Mouse (Mus musculus) heart, embryonic 15.5 days (tissue): ENCODE results near the gene Ano1. TPM values are rescaled to one million over a fixed set of nuclear protein-coding genes. Genes with fewer than 3 reads are reported as not detected.

Experiments used
- ATAC-seq: fragments of 200-750 bp; cut with Nextera tagmentation; replicated peaks from 2 replicates; pipeline ENCODE4 v1.8.0; 2017; ENCODE audit warnings: low read depth, moderate TSS enrichment; ENCODE audit not compliant: insufficient number of reproducible peaks, insufficient read depth, low FRiP score
- H3K27ac ChIP-seq: fragments of 300-500 bp; sonication (generic); 2 replicates; pipeline ENCODE4 v1.5.1; 2015; ENCODE audit warnings: mild to moderate bottlenecking, inconsistent platforms
- H3K27me3 ChIP-seq: fragments of 300-500 bp; sonication (generic); 2 replicates; pipeline ENCODE4 v1.6.1; 2015; ENCODE audit warnings: inconsistent platforms
- H3K36me3 ChIP-seq: fragments of 300-500 bp; sonication (generic); 2 replicates; pipeline ENCODE4 v1.6.1; 2015; ENCODE audit warnings: mild to moderate bottlenecking, inconsistent platforms
- H3K4me1 ChIP-seq: fragments of 300-500 bp; sonication (generic); replicated peaks from 2 replicates; pipeline ENCODE4 v1.6.1; 2015; ENCODE audit warnings: inconsistent platforms
- H3K4me2 ChIP-seq: fragments of 300-500 bp; sonication (generic); 2 replicates; pipeline ENCODE4 v1.6.1; 2015; ENCODE audit warnings: inconsistent platforms, mild to moderate bottlenecking, moderate library complexity
- H3K4me3 ChIP-seq: fragments of 300-500 bp; sonication (generic); 2 replicates; pipeline ENCODE4 v1.5.1; 2015; ENCODE audit warnings: mild to moderate bottlenecking, inconsistent platforms
- H3K9ac ChIP-seq: fragments of 300-500 bp; sonication (generic); 2 replicates; pipeline ENCODE4 v1.6.1; 2015; ENCODE audit warnings: mild to moderate bottlenecking, inconsistent platforms
- H3K9me3 ChIP-seq: fragments of 300-500 bp; sonication (generic); replicated peaks from 2 replicates; pipeline ENCODE4 v1.6.1; 2016; ENCODE audit warnings: inconsistent platforms
- WGBS: fragments of 180-500 bp; shearing (Covaris S2); methylation state at CpG from one replicate; pipeline ENCODE4 v1.1.7; 2015; ENCODE audit warnings: mixed read lengths; 5-methylcytosine and 5-hydroxymethylcytosine counted together
- polyA plus RNA-seq: library from polyadenylated mRNA; unstranded; fragments of >200 nt; fragmentation: Nextera tagmentation; extraction: Ambion mirVana; gene quantifications from 2 replicates; pipeline ENCODE4 v1.2.1, GENCODE M21; 2015

Ano1 gene
- polyA plus RNA-seq, 1 experiment from 2014 or later = 8.1 TPM

DNA sequence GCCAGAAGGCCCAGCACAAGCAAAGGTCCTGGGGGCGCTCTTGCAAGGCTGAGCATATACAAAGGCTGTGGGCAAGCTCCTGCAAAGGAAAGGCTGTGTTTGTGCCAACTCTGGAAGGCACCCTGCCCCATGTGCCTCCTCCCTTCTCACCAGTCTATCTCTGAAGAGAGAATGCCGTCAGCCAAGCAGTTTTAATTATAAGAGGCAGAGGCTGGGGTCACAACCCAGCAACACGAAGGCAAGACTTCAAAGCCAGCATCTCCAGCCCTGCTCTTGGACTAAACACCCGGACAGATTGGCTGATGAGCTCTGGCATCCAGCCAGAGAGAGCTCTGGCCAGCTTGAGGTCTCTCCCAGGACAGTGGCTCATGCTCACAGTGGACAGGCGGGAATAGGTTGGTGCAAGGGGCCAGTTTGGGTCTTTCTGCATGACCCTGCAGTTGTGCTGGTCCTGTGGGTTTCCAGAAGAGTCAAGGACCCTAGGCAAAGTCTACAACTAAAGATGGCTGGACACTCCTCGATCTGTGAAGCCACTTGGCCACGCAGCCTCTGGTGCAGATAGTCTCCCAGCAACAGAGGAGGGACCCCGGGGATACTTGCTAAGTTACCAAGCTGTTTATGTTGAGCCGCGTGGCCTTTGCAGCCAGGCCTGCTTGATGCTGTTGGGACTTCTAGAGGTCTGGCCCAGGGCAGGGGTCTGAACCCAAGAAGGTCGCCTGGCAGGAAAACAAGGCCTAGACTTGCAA lies 12.9 kb upstream of the Ano1 start:
- Histone ChIP-seq H3K9me3 (no peaks in the 10 kb centered on the region), H3K27me3 (peaks cover 11% of the 10 kb centered on the region; the same call in 1 of the 2 replicates), H3K9ac (no peak overlapping the region), H3K4me2 (no peak overlapping the region), H3K4me3 (no peak overlapping the region), H3K36me3 (no peaks in the 10 kb centered on the region), H3K27ac (no peak overlapping the region), H3K4me1 (peaks cover 12% of the 10 kb centered on the region)
- 55% methylated on average over 11 of the region's 11 CpGs for WGBS
- no peak for ATAC-seq

- Histone ChIP-seq H3K4me1 (peaks cover 16% of the 10 kb centered on the region), H3K9me3 (no peaks in the 10 kb centered on the region), H3K9ac (no peak overlapping the region), H3K4me2 (no peak overlapping the region), H3K36me3 (no peaks in the 10 kb centered on the region), H3K4me3 (no peak overlapping the region), H3K27ac (no peak overlapping the region), H3K27me3 (peaks cover 8% of the 10 kb centered on the region; the same call in 1 of the 2 replicates)
- WGBS = 89% methylated on average over 2 of the region's 2 CpGs
- ATAC-seq = no peak
These were observed 12.2 kb upstream of the Ano1 start for GRCm38 (mm10) chr7:144764013-144764412.

DNA sequence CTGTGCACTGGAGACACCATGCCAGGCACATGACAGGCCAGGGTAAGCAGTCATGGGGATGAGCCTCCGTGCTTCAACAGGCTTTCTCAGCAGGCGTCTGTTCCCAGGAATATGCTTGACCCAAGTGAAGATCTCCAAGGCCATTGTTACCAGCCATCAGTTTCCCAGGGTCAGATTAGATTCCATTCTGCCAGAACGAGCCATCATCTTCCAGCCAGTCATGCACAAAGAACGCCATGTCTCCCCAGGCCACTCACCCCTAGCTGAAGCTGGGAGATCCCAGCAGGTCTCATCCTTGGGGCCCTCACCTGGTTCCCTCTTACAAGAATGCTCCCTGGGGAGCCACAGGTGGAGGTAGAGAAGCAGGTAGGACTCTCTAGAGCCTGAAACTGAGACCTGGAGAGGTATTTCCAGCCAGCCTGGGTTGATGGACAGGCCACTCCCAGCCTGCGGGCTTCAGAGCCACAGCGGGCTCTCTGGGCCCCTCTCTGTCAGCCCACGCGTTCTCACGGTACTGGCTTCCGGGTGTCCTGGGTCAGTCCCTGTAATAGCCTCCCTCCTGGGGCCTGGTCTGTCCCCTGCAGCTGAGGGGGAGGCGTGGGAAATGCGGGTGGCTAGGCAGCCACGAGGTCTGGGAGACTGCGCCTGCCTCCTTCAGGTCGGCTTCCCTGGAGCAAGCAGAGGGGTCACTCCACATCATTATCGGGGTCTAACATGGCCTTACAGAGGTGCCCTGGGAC lies 10.9 kb upstream of the Ano1 start:
- Histone ChIP-seq H3K9ac (no peak overlapping the region), H3K4me1 (peaks cover 16% of the 10 kb centered on the region), H3K4me2 (no peak overlapping the region), H3K9me3 (no peaks in the 10 kb centered on the region), H3K27ac (no peak overlapping the region), H3K4me3 (no peak overlapping the region), H3K27me3 (peaks cover 4% of the 10 kb centered on the region; the same call in 1 of the 2 replicates), H3K36me3 (no peaks in the 10 kb centered on the region)
- 55% methylated on average over 16 of the region's 16 CpGs for WGBS
- ATAC-seq = peak; percentile 37; the same call in 1 of the 2 replicates

DNA sequence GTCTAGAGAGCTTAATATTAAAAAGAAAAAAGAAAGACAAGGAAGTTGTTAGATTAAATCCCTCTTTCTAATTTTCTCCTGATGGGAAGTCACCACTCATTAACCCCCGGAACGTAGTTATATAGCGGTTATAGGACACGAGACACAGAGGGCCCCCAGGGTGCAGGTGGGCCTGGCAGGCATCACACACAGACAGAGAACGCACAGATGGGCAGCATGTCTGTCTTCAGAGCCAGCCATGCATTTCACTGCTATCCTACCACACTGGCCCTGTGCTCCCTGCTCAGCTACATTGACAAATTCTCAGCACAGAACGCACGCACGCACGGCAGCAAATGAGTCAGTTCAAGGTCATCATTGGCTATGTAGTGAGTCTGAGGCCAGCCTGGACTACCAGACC lies 8.5 kb upstream of the Ano1 start:
- Histone ChIP-seq H3K27ac (no peak overlapping the region), H3K9me3 (no peaks in the 10 kb centered on the region), H3K4me1 (peaks cover 28% of the 10 kb centered on the region), H3K4me2 (no peak overlapping the region), H3K27me3 (peaks cover 4% of the 10 kb centered on the region; the same call in 1 of the 2 replicates), H3K9ac (no peak overlapping the region), H3K36me3 (no peaks in the 10 kb centered on the region), H3K4me3 (no peak overlapping the region)
- ATAC-seq = no peak
- 72% methylated on average over 9 of the region's 9 CpGs for WGBS

- ATAC-seq = peak; percentile 54; the same call in 1 of the 2 replicates
- WGBS = 38% methylated on average over 2 of the region's 2 CpGs
- Histone ChIP-seq H3K4me2 (no peak overlapping the region), H3K36me3 (no peaks in the 10 kb centered on the region), H3K9me3 (no peaks in the 10 kb centered on the region), H3K4me3 (no peak overlapping the region), H3K27ac (no peak overlapping the region), H3K27me3 (peaks cover 4% of the 10 kb centered on the region; the same call in 1 of the 2 replicates), H3K4me1 (peaks cover 22% of the 10 kb centered on the region), H3K9ac (no peak overlapping the region)
These were observed 7.7 kb upstream of the Ano1 start for GRCm38 (mm10) chr7:144759455-144759854.

- Histone ChIP-seq H3K27ac (no peak overlapping the region), H3K36me3 (no peaks in the 10 kb centered on the region), H3K27me3 (no peaks in the 10 kb centered on the region), H3K9ac (no peak overlapping the region), H3K4me1 (peaks cover 24% of the 10 kb centered on the region), H3K9me3 (no peaks in the 10 kb centered on the region), H3K4me3 (no peak overlapping the region), H3K4me2 (no peak overlapping the region)
- WGBS = 26% methylated on average over 11 of the region's 11 CpGs
- ATAC-seq = no peak
These were observed 4.0 kb upstream of the Ano1 start for GRCm38 (mm10) chr7:144755511-144756378.

GRCm38 (mm10) chr7:144754722-144755121 lies 2.9 kb upstream of the Ano1 start:
- no peak overlapping the region for H3K27ac ChIP-seq
- ATAC-seq = no peak
- no peak overlapping the region for H3K4me2 ChIP-seq
- WGBS = 76% methylated on average over 2 of the region's 2 CpGs
- H3K9ac ChIP-seq = no peak overlapping the region
- no peaks in the 10 kb centered on the region for H3K27me3 ChIP-seq
- H3K36me3 ChIP-seq = no peaks in the 10 kb centered on the region
- H3K9me3 ChIP-seq = no peaks in the 10 kb centered on the region
- H3K4me1 ChIP-seq = peaks cover 19% of the 10 kb centered on the region
- no peak overlapping the region for H3K4me3 ChIP-seq

DNA sequence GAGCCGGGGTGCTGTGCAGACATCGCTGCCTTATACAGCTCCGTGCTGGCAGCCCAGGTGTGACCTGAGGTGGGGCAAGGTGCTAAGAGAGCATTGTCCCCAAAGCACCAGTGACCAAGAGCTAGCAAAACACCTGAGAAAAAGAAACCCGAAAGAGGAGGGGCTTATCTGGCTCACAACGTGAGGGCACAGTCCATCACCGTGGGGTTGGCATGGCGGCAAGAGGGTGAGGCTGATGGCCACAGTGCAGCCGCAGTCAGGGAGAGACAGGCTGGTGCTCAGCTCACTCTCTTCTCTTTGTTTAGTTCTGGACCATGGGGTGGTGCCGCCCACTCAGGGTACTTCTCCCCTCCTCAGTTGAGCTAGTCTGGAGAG lies 1.9 kb upstream of the Ano1 start:
- H3K4me3 ChIP-seq = no peak overlapping the region
- no peaks in the 10 kb centered on the region for H3K27me3 ChIP-seq
- H3K4me1 ChIP-seq = peaks cover 14% of the 10 kb centered on the region
- no peak overlapping the region for H3K4me2 ChIP-seq
- no peaks in the 10 kb centered on the region for H3K36me3 ChIP-seq
- WGBS = 81% methylated on average over 9 of the region's 9 CpGs
- ATAC-seq = no peak
- no peak overlapping the region for H3K27ac ChIP-seq
- H3K9ac ChIP-seq = no peak overlapping the region
- no peaks in the 10 kb centered on the region for H3K9me3 ChIP-seq

GRCm38 (mm10) chr7:144752919-144753656 lies 1.3 kb upstream of the Ano1 start:
- Histone ChIP-seq H3K4me1 (peaks cover 14% of the 10 kb centered on the region), H3K4me3 (no peak overlapping the region), H3K4me2 (no peak overlapping the region), H3K9me3 (no peaks in the 10 kb centered on the region), H3K9ac (no peak overlapping the region), H3K36me3 (no peaks in the 10 kb centered on the region), H3K27ac (no peak overlapping the region), H3K27me3 (no peaks in the 10 kb centered on the region)
- ATAC-seq = no peak
- WGBS = 69% methylated on average over 14 of the region's 14 CpGs

DNA sequence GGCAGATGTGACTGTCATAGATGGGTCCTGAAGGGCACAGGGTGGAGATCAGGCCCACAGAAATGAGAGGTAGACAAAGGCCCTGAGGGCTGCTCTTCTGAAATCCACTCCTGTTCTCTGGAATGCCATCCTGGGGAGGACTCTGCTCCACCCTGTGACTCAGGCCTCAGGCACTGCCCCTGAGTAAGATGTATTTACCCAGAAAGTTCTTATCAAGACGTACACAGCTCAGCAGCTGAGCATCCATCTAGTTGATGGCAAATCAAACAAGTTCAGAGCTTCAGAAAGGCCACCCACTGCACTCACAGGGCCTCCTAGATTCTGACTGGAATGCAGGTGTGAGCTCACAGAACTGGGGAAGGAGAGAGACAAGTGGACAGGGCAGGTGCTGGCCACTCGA lies 4.0 kb downstream of the Ano1 start:
- Histone ChIP-seq H3K36me3 (no peaks in the 10 kb centered on the region), H3K27me3 (peaks cover 10% of the 10 kb centered on the region), H3K4me3 (no peak overlapping the region), H3K4me1 (no peaks in the 10 kb centered on the region), H3K4me2 (no peak overlapping the region), H3K27ac (no peak overlapping the region), H3K9ac (no peak overlapping the region), H3K9me3 (no peaks in the 10 kb centered on the region)
- ATAC-seq = no peak
- WGBS = 30% methylated on average over 2 of the region's 2 CpGs
